Mouse (Mus musculus): ENCODE results near the gene Sh3d19. TPM values are rescaled to one million over a fixed set of nuclear protein-coding genes. Genes with fewer than 3 reads are reported as not detected.

The Sh3d19 gene
- 4.6 and 6.9 TPM in 2 replicates for polyA plus RNA-seq (2014; fragmentation: Nextera tagmentation; extraction: Ambion mirVana)

GRCm38 (mm10) chr3:85970742-85971598, at the start of gene Sh3d19:
Sh3d19 (plus strand) TSS chr3:85971109.
- DNase-seq (ENCODE audit: low spot score): peak; percentile 71
- Histone ChIP-seq H3K27me3 (replicated peaks; ENCODE audit: control insufficient read depth, insufficient read depth, low read length) (no peaks in the 10 kb centered on the region), H3K36me3 (ENCODE audit: control insufficient read depth, insufficient read depth, low read length) (no peaks in the 10 kb centered on the region), H3K4me2 (ENCODE audit: low read length) (peak within 1 kb of the TSS; percentile 81), H3K4me1 (ENCODE audit: control insufficient read depth, insufficient read depth, low read length) (peaks cover 5% of the 10 kb centered on the region; the same call in 1 of the 2 replicates), H3K4me3 (ENCODE audit: low read depth, low read length) (peak within 1 kb of the TSS; percentile 70), H3K9me3 (replicated peaks; ENCODE audit: control insufficient read depth, low read length) (no peaks in the 10 kb centered on the region), H3K9ac (ENCODE audit: low read length) (peak within 1 kb of the TSS; percentile 86), H3K27ac (ENCODE audit: low read depth, low read length) (peak within 1 kb of the TSS; percentile 55; the same call in 1 of the 2 replicates)
- peak; percentile 87 for ATAC-seq
- WGBS: under 1% methylated on average over 57 of the region's 73 CpGs

- Histone ChIP-seq H3K27me3 (replicated peaks; ENCODE audit: control insufficient read depth, insufficient read depth, low read length) (no peaks in the 10 kb centered on the region), H3K27ac (ENCODE audit: low read depth, low read length) (no peak overlapping the region), H3K9ac (ENCODE audit: low read length) (no peak overlapping the region), H3K4me2 (ENCODE audit: low read length) (no peak overlapping the region), H3K4me1 (ENCODE audit: control insufficient read depth, insufficient read depth, low read length) (no peaks in the 10 kb centered on the region), H3K9me3 (replicated peaks; ENCODE audit: control insufficient read depth, low read length) (no peaks in the 10 kb centered on the region), H3K36me3 (ENCODE audit: control insufficient read depth, insufficient read depth, low read length) (no peaks in the 10 kb centered on the region), H3K4me3 (ENCODE audit: low read depth, low read length) (no peak overlapping the region)
- 74% methylated on average over 3 of the region's 3 CpGs for WGBS
- no peak for ATAC-seq
- no peak for DNase-seq (ENCODE audit: low spot score)
Measured at GRCm38 (mm10) chr3:85922331-85922730, 48.6 kb upstream of the Sh3d19 start.

DNA sequence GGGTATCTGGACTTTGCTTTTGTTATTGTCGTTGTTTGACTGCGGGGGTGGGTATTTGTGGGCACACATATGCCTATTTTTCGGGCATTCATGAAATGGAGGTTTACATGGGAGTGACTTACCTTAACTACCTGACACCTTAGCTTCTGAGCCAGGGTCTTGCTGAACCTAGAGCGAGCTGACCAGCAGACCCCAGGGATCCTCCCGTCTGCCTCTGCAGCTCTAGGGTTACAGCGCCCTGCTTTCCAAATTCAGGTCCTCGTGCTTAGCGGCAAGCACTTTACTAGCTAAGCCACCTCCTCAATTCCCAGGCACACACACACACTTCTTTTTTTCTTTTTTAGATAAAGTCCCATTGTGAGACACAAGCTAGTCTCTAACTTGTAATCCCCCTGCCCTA, 47.6 kb upstream of the Sh3d19 start:
- no peaks in the 10 kb centered on the region for H3K27me3 ChIP-seq (replicated peaks; ENCODE audit: control insufficient read depth, insufficient read depth, low read length)
- H3K27ac ChIP-seq (ENCODE audit: low read depth, low read length): no peak overlapping the region
- H3K4me1 ChIP-seq (ENCODE audit: control insufficient read depth, insufficient read depth, low read length): peaks cover 3% of the 10 kb centered on the region; the same call in 1 of the 2 replicates
- H3K4me2 ChIP-seq (ENCODE audit: low read length): no peak overlapping the region
- no peaks in the 10 kb centered on the region for H3K9me3 ChIP-seq (replicated peaks; ENCODE audit: control insufficient read depth, low read length)
- ATAC-seq: no peak
- no peaks in the 10 kb centered on the region for H3K36me3 ChIP-seq (ENCODE audit: control insufficient read depth, insufficient read depth, low read length)
- no peak for DNase-seq (ENCODE audit: low spot score)
- WGBS: 74% methylated on average over 8 of the region's 8 CpGs
- H3K4me3 ChIP-seq (ENCODE audit: low read depth, low read length): no peak overlapping the region
- no peak overlapping the region for H3K9ac ChIP-seq (ENCODE audit: low read length)

DNA sequence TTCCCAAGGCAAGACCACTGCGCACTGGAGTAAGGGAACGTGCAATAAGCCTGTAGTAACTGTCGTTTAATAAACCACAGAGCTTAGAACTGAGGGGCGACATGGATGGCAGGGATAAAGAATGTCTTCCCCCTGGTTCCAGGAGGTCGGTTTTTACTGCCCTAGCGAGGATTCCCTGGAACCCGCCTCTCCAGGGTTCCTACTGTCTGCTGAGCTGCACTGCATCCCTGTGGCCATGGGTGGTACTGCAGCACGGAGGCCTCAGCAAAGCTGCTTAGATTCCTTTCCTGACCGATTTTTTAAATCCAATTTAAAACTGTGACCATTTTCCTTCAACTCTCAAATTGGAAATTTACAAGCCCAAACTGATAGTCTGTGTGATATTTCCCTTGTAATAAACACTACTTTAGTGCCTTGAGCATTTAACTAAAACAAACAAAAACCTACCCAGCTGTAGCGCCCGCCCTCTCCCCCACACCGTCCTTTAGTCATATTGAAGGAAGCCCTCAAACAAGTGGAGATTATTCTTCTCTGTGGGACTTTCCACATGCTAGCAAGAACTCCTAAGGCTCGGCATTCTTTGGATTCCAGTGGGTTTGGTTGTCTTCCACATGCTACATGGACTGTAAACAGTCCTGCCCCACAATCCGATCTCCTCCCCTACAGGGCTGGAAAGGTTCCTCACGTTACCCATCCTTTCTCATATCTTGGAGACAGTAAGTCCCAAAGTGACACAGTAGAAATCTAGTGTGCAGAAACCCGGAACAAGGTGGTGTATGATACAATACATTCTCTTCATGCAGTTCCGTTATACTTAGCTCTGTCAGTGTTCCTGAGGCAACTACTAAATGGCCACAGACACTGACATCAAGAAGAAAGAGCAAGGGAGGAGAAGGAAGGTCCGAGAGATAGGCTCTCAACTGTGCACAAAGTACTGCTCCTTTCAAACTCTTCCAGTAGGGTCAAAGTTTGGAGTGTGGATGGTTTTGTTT, 46.7 kb upstream of the Sh3d19 start:
- Histone ChIP-seq H3K9ac (ENCODE audit: low read length) (0 out of 2 replicates have a peak overlapping the region, but pooled peaks have one; percentile 10), H3K36me3 (ENCODE audit: control insufficient read depth, insufficient read depth, low read length) (no peaks in the 10 kb centered on the region), H3K27ac (ENCODE audit: low read depth, low read length) (no peak overlapping the region), H3K4me2 (ENCODE audit: low read length) (no peak overlapping the region), H3K27me3 (replicated peaks; ENCODE audit: control insufficient read depth, insufficient read depth, low read length) (no peaks in the 10 kb centered on the region), H3K4me1 (ENCODE audit: control insufficient read depth, insufficient read depth, low read length) (peaks cover 3% of the 10 kb centered on the region; the same call in 1 of the 2 replicates), H3K9me3 (replicated peaks; ENCODE audit: control insufficient read depth, low read length) (no peaks in the 10 kb centered on the region), H3K4me3 (ENCODE audit: low read depth, low read length) (no peak overlapping the region)
- DNase-seq (ENCODE audit: low spot score) (peak; percentile 85), ATAC-seq (peak; percentile 63; the same call in 1 of the 2 replicates)
- 46% methylated on average over 18 of the region's 18 CpGs for WGBS

GRCm38 (mm10) chr3:85927296-85927695, 43.6 kb upstream of the Sh3d19 start:
- Histone ChIP-seq H3K27ac (ENCODE audit: low read depth, low read length) (no peak overlapping the region), H3K4me2 (ENCODE audit: low read length) (no peak overlapping the region), H3K36me3 (ENCODE audit: control insufficient read depth, insufficient read depth, low read length) (no peaks in the 10 kb centered on the region), H3K4me1 (ENCODE audit: control insufficient read depth, insufficient read depth, low read length) (peaks cover 3% of the 10 kb centered on the region; the same call in 1 of the 2 replicates), H3K27me3 (replicated peaks; ENCODE audit: control insufficient read depth, insufficient read depth, low read length) (no peaks in the 10 kb centered on the region), H3K9me3 (replicated peaks; ENCODE audit: control insufficient read depth, low read length) (no peaks in the 10 kb centered on the region), H3K9ac (ENCODE audit: low read length) (no peak overlapping the region), H3K4me3 (ENCODE audit: low read depth, low read length) (no peak overlapping the region)
- ATAC-seq (no peak), DNase-seq (ENCODE audit: low spot score) (no peak)
- 89% methylated on average over 9 of the region's 9 CpGs for WGBS

DNA sequence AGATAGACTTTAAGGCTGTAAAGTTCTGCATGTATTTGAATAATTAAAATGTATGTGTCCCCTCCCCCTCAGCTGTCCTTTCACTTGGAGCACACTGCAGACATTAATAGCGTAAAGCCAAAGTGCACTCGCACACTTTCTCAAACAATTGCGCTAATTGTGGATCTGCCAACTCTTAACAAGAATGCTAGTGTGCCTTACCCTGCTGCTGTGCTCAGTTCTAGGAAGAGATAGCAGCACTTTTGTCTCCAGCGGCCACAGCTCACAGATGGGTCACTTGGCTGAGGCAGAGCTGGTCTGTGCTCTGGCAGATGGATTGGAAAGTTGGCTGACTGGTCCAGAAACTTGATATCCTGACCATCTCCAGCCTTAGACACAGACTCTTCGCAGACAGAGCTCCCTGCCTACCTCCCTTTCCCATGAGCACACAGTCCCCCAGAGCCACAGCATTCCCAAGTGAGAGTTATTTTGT, 42.7 kb upstream of the Sh3d19 start:
- Histone ChIP-seq H3K4me1 (ENCODE audit: control insufficient read depth, insufficient read depth, low read length) (peaks cover 3% of the 10 kb centered on the region; the same call in 1 of the 2 replicates), H3K9me3 (replicated peaks; ENCODE audit: control insufficient read depth, low read length) (no peaks in the 10 kb centered on the region), H3K9ac (ENCODE audit: low read length) (no peak overlapping the region), H3K4me3 (ENCODE audit: low read depth, low read length) (no peak overlapping the region), H3K27ac (ENCODE audit: low read depth, low read length) (no peak overlapping the region), H3K27me3 (replicated peaks; ENCODE audit: control insufficient read depth, insufficient read depth, low read length) (no peaks in the 10 kb centered on the region), H3K36me3 (ENCODE audit: control insufficient read depth, insufficient read depth, low read length) (no peaks in the 10 kb centered on the region), H3K4me2 (ENCODE audit: low read length) (no peak overlapping the region)
- no peak for ATAC-seq
- peak; percentile 37 for DNase-seq (ENCODE audit: low spot score)
- 72% methylated on average over 5 of the region's 5 CpGs for WGBS

GRCm38 (mm10) chr3:85929711-85930110, 41.2 kb upstream of the Sh3d19 start:
- no peak for ATAC-seq
- Histone ChIP-seq H3K27ac (ENCODE audit: low read depth, low read length) (no peak overlapping the region), H3K9me3 (replicated peaks; ENCODE audit: control insufficient read depth, low read length) (no peaks in the 10 kb centered on the region), H3K4me1 (ENCODE audit: control insufficient read depth, insufficient read depth, low read length) (peaks cover 3% of the 10 kb centered on the region; the same call in 1 of the 2 replicates), H3K9ac (ENCODE audit: low read length) (no peak overlapping the region), H3K4me3 (ENCODE audit: low read depth, low read length) (no peak overlapping the region), H3K27me3 (replicated peaks; ENCODE audit: control insufficient read depth, insufficient read depth, low read length) (no peaks in the 10 kb centered on the region), H3K36me3 (ENCODE audit: control insufficient read depth, insufficient read depth, low read length) (no peaks in the 10 kb centered on the region), H3K4me2 (ENCODE audit: low read length) (no peak overlapping the region)
- no peak for DNase-seq (ENCODE audit: low spot score)
- 89% methylated on average over 5 of the region's 5 CpGs for WGBS

DNA sequence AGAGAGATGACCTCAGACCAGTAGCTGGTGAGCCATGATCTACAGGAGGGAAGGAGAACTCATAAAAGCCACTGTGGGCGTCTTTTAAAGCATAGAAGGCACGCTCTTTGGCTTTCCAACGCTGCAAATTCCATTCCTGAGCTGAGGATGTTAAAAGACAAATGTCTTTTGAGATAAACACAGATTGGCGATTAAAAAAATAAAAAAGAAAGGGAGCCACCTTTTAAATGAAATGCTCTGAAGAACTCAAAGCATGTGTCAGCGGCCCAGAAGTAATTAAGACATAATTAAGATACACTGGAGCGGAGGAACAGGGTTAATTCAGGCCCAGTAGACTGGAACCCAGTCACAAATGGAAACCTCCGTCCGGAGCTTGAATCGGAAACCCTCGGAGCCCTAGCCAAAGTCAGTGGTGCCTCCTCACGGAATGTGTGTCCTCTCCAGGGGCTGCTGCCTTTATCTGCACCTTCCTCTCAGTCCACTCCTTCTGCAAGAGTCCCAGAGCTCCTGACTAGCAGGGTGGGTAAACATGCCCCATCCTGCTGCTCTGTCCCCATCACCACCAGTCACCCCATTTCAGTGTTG, 40.1 kb upstream of the Sh3d19 start:
- ATAC-seq: no peak
- Histone ChIP-seq H3K36me3 (ENCODE audit: control insufficient read depth, insufficient read depth, low read length) (no peaks in the 10 kb centered on the region), H3K9ac (ENCODE audit: low read length) (no peak overlapping the region), H3K27me3 (replicated peaks; ENCODE audit: control insufficient read depth, insufficient read depth, low read length) (no peaks in the 10 kb centered on the region), H3K27ac (ENCODE audit: low read depth, low read length) (no peak overlapping the region), H3K4me1 (ENCODE audit: control insufficient read depth, insufficient read depth, low read length) (peaks cover 3% of the 10 kb centered on the region; the same call in 1 of the 2 replicates), H3K4me2 (ENCODE audit: low read length) (no peak overlapping the region), H3K4me3 (ENCODE audit: low read depth, low read length) (no peak overlapping the region), H3K9me3 (replicated peaks; ENCODE audit: control insufficient read depth, low read length) (no peaks in the 10 kb centered on the region)
- no peak for DNase-seq (ENCODE audit: low spot score)
- 23% methylated on average over 11 of the region's 11 CpGs for WGBS

Data from forebrain, embryonic 14.5 days (tissue).